Mouse (Mus musculus): ENCODE data around the gene BC053393.
"Not testable (repeated sequence)": the region's sequence is repeated elsewhere in the genome, so short reads cannot be mapped to it uniquely, and the experiment has no call there.

The BC053393 gene

DNA sequence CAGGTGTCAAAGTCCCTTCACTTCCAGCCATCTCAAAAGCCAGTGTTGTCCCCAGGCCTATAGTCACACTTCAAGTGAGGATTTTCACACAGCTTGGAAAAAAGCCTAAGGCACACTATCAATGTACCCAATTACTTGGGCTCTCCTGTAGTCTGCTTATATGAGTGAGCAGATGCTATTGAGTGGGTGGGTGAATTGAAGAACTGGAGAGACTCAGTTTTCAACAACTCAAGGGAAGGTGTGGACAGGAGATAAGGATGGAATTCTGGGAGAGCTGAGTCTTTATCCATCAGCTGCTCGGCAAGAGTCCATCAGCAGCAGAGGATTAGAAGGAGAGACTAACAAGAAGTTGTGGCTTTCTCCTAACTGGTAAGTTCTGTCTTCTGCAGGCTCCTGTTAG lies at the start of gene BC053393:
Gene BC053393, plus strand, starts transcription at position 210 of the 400 bp plus-strand sequence.
- no peak for DNase-seq (ENCODE audit: extremely low read depth, insufficient read length, low spot score)

DNA sequence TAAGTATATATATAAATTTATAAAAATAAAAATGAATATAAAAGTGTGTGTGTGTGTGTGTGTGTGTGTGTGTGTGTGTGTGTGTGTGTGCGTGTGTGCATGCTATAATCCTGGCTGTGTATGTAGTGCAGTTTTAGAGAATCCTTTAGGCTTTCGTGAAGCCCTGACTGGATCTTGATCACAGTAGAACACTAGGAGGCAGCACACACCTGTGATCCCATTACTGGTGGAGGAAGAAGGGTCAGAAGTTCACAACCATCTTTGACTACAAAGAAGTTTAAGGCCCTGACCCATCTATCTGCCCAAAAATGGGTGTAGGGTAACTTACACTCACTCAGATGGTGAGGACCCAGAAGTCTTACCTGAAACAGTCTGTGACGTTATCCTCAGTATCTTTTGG lies 48.6 kb upstream of the BC053393 start:
- DNase-seq (ENCODE audit: extremely low read depth, insufficient read length, low spot score), result no peak

GRCm38 (mm10) chr11:46523912-46524311 lies 47.4 kb upstream of the BC053393 start, which contains the start of gene Gm12169:
Gm12169 (plus strand) TSS chr11:46524212.
- no peak for DNase-seq (ENCODE audit: extremely low read depth, insufficient read length, low spot score)

DNA sequence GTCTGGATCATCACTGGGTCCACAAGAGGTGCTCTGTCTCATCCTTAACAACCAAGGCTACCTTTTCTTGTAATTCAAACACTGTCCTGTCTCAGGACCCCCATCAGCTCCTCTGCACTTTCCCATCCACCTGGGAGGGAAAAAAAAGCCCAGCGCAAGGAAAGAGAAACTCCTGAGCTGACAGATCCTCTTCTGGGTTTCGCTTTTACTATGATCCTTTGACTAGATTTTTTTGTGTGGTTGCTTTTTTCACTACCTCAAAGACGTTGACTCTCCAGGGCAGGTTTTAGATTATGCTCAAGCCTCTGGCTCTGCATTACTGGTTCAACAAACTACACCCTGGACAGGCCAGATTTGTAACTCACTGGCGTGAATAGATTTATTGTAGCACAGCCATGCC lies 41.2 kb upstream of the BC053393 start:
- DNase-seq (ENCODE audit: extremely low read depth, insufficient read length, low spot score), result no peak

GRCm38 (mm10) chr11:46536978-46537377 lies 34.4 kb upstream of the BC053393 start:
- no peak for DNase-seq (ENCODE audit: extremely low read depth, insufficient read length, low spot score)

GRCm38 (mm10) chr11:46543530-46543929 lies 27.8 kb upstream of the BC053393 start:
- DNase-seq (ENCODE audit: extremely low read depth, insufficient read length, low spot score), result no peak

DNA sequence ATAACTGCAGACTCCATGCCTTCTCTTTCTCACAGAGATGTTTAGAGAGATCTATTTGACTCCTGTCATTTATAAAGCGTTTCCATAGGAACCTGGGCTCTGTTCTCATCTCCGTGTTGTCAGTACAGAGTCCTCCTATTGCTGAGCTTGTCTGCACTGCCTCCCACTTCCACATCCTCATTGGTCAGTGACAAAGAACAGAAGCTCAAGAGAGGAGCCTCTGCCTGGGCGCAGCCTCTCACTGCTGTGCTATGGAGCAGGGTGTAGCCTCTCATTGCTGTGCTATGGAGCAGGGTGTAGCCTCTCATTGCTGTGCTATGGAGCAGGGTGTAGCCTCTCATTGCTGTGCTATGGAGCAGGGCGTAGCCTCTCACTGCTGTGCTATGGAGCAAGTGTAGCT lies 21.6 kb upstream of the BC053393 start:
- DNase-seq (ENCODE audit: extremely low read depth, insufficient read length, low spot score), result no peak

DNA sequence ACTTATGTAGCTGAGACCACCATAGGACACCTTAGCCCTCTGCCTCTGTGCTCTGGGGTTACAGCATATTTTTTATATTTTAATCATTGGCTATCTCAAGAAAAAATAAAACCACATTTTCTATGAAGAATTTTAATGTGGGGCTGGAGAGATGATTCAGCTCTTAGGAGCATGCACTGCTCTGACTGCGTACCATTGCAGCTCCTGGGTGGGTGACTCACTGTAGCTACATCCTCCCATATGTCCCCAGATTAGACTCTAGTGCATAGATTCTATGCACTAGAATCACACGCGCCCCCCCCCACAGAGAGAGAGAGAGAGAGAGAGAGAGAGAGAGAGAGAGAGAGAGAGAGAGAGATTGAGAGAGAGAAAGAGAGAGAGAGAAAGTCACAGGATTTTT lies 18.6 kb upstream of the BC053393 start:
- DNase-seq (ENCODE audit: extremely low read depth, insufficient read length, low spot score), result no peak

GRCm38 (mm10) chr11:46561096-46561495 lies 10.2 kb upstream of the BC053393 start:
- no peak for DNase-seq (ENCODE audit: extremely low read depth, insufficient read length, low spot score)

- DNase-seq (ENCODE audit: extremely low read depth, insufficient read length, low spot score), result no peak
These were observed 6.7 kb upstream of the BC053393 start for GRCm38 (mm10) chr11:46564671-46565070.

- DNase-seq (ENCODE audit: extremely low read depth, insufficient read length, low spot score), result no peak
These were observed 5.4 kb upstream of the BC053393 start for GRCm38 (mm10) chr11:46565967-46566366.

DNA sequence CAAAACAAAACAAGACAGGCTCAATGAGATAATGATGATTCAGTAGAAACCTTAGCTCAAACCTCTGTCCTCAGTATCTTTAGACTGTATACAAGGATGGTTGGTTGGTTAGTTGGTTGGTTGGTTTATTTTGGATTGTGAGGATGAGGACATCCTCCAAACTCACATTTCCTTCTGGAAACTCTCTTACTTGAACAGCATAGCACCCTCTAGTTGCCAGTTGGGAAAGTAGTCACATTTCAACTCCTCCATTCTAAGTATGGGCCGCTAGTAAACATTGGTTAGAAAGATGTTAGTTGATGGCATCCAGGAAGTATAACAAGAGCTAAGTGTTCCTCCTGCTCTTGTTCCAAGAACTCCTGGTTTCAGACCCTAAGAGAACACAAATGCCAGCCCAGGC lies 2.2 kb upstream of the BC053393 start:
- no peak for DNase-seq (ENCODE audit: extremely low read depth, insufficient read length, low spot score)

GRCm38 (mm10) chr11:46578771-46579281 lies 7.5 kb downstream of the BC053393 start:
- no peak for DNase-seq (ENCODE audit: extremely low read depth, insufficient read length, low spot score)

DNA sequence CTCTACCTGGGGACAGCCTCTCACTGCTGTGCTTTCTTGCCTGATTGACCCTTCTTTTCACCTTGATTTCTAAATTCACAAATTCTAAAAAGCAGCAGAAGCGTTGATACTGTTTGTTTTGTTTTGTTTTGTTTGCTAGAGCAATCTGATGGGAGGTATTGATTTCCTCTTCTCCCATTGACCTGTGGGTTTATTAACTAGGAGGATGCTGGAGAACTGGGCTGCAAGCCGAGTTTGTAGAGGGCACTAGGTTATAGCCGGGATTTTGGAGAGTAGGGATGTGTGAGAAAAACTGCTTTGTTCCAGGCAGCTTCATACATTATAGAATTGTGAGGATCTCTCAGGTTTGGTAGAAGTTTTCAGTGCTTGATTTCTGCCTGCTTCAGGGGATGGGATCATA lies 9.1 kb downstream of the BC053393 start:
- no peak for DNase-seq (ENCODE audit: extremely low read depth, insufficient read length, low spot score)

DNA sequence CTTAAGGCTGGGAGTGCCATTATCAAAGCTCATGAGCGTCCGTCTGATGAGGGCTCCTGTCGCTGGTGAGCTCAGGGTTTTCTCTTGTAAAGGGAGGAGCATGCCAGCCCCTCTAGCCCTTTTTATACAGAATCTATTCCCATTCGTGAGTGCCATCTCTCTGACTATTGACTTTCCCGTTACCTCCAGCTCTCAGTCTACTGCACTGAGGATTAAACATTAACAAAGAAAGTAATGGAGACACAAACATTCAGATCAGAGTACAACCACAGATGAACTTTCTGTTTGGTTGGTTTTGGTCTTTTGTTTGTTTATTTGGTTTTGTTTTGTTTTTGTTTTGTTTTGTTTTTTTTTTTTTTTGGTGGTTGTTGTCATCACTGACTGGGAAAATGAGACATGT lies 11.4 kb downstream of the BC053393 start:
- no peak for DNase-seq (ENCODE audit: extremely low read depth, insufficient read length, low spot score)

- no peak for DNase-seq (ENCODE audit: extremely low read depth, insufficient read length, low spot score)
These were observed 21.1 kb downstream of the BC053393 start for GRCm38 (mm10) chr11:46592416-46592815.

GRCm38 (mm10) chr11:46619929-46620328 lies 48.6 kb downstream of the BC053393 start:
- no peak for DNase-seq (ENCODE audit: extremely low read depth, insufficient read length, low spot score)

GRCm38 (mm10) chr11:46620414-46621168 lies 49.3 kb downstream of the BC053393 start:
- DNase-seq (ENCODE audit: extremely low read depth, insufficient read length, low spot score), result no peak

GRCm38 (mm10) chr11:46629211-46629795 lies 58.0 kb downstream of the BC053393 start, which contains the start of gene Dppa1:
Dppa1 (minus strand) TSS chr11:46629261.
- DNase-seq (ENCODE audit: extremely low read depth, insufficient read length, low spot score), result no peak

- DNase-seq (ENCODE audit: extremely low read depth, insufficient read length, low spot score), result no peak
These were observed 60.3 kb downstream of the BC053393 start for GRCm38 (mm10) chr11:46631635-46632034.

DNA sequence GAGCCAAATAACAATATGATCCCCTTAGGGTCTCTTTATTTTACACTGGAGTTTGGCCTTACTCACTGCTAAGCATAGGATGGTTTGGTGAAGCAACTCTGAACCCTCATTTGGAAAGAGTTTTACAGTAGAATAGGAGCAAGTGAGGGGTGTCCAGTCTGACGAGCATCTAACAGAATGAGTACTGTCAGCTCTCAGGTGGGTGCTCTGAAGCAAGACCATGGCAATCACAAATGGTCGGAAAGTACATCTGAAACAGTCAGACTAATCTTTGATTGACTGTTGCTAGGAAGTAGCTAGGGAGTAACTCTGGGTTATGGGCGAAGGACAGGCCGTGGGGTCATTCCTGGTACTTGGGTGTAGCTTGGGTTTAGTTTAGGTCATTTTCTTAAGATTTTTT lies 64.2 kb downstream of the BC053393 start:
- DNase-seq (ENCODE audit: extremely low read depth, insufficient read length, low spot score), result not testable (repeated sequence)

GRCm38 (mm10) chr11:46636568-46636967 lies 65.2 kb downstream of the BC053393 start:
- no peak for DNase-seq (ENCODE audit: extremely low read depth, insufficient read length, low spot score)

All from 3134 (cell line).